Mouse (Mus musculus) ES-E14 (cell line): Measurements from ENCODE around the gene Gpank1.

ENCODE experiments used
- CHD2 ChIP-seq: IDR thresholded peaks from 2 replicates; pipeline ENCODE4 v1.6.1; 2014; ENCODE audit warnings: mild to moderate bottlenecking, low read depth, low read length, inconsistent platforms
- HCFC1 ChIP-seq: IDR thresholded peaks from 2 replicates; pipeline ENCODE4 v1.6.1; 2012; ENCODE audit warnings: low read length, inconsistent platforms, borderline replicate concordance; ENCODE audit not compliant: insufficient read depth
- MAFK ChIP-seq: IDR thresholded peaks from 2 replicates; pipeline ENCODE4 v1.6.1; 2014; ENCODE audit warnings: mild to moderate bottlenecking, low read depth, low read length, inconsistent platforms; ENCODE audit not compliant: insufficient read depth
- ZC3H11A ChIP-seq: IDR thresholded peaks from 2 replicates; pipeline ENCODE4 v1.6.1; 2012; ENCODE audit warnings: low read depth, mild to moderate bottlenecking, inconsistent platforms, low read length, borderline replicate concordance
- ZNF384 ChIP-seq: IDR thresholded peaks from 2 replicates; pipeline ENCODE4 v1.6.1; 2012; ENCODE audit warnings: low read depth, low read length, inconsistent platforms

DNA sequence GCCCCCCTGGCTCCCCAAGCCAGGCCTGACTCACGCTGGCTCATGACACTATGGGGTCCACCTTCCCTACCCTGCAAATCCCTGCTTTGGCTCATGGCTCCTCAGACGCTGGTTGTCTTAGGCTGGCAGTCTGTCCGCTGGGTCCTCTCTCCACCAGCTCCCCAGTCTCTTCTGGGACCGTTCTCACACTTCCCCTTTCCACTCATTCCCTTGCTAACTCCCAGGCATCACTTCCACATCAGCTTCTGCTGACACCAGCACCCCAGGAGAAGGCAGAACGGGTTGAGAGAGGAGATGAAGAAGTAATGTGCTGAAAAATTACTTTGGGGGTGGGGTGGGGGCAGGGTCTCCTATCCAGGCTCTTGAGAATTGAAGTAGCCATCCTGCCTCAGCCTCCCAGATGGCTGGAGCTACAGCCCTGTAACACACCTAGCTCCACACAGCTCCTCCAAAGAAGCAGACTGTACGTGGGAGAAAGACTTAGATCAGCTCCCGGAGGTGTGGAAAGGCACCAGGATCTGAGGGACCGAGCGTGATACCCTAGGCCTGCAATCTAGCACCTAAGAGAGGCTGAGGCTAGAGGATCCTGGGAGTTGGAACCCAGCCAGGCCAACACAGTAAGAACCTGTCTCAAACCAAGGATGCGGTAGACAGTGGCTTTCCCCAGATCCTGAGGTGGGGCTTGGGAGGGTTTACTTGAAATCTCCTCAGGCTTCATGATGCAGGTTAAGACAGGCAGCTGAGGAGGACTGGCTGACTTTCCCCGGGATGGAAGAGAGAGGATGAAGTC lies 51.4 kb downstream of the Gpank1 start:
- TF ChIP-seq CHD2 (no peak), MAFK (no peak), ZC3H11A (no peak), ZNF384 (no peak), HCFC1 (no peak)
